Mouse (Mus musculus) liver, embryonic 14.5 days (tissue): ENCODE data around the gene Ccl4.

Experiments
- CTCF ChIP-seq: IDR thresholded peaks from 2 replicates; pipeline ENCODE4 v1.5.1; 2016; ENCODE audit warnings: antibody characterized with exemption, low read depth, control low read depth
- EP300 ChIP-seq: IDR thresholded peaks from 2 replicates; pipeline ENCODE4 v1.6.1; 2016; ENCODE audit warnings: antibody characterized with exemption, low read depth

GRCm38 (mm10) chr11:83619037-83619436 lies 43.3 kb upstream of the Ccl4 start:
- TF ChIP-seq EP300 (no peak), CTCF (no peak)
